Mouse (Mus musculus): ENCODE data around the gene T2. TPM values are rescaled to one million over a fixed set of nuclear protein-coding genes. Genes with fewer than 3 reads are reported as not detected.
A peak's percentile ranks its signal among the peaks of the same experiment; 100 is the strongest.

T2 gene
- polyA plus RNA-seq, 1 experiment from 2014 or later = 1.9 TPM

GRCm38 (mm10) chr17:8340407-8341359 lies 15.1 kb upstream of the T2 start:
- peaks cover 22% of the 10 kb centered on the region for H3K4me1 ChIP-seq (replicated peaks)
- peak overlapping the region; percentile 28 for H3K9ac ChIP-seq
- no peaks in the 10 kb centered on the region for H3K36me3 ChIP-seq
- under 1% methylated on average over 56 of the region's 92 CpGs for WGBS
- H3K4me3 ChIP-seq = peak overlapping the region; percentile 54
- ATAC-seq (replicated peaks; ENCODE audit: insufficient number of reproducible peaks, insufficient read depth, low FRiP score, low read depth) = peak; percentile 55
- H3K27ac ChIP-seq = no peak overlapping the region
- peak overlapping the region; percentile 92 for H3K4me2 ChIP-seq
- peaks cover 52% of the 10 kb centered on the region for H3K27me3 ChIP-seq
- no peaks in the 10 kb centered on the region for H3K9me3 ChIP-seq (replicated peaks)

GRCm38 (mm10) chr17:8341360-8341963 lies 14.3 kb upstream of the T2 start:
- Histone ChIP-seq H3K4me3 (peak overlapping the region; percentile 54), H3K4me1 (replicated peaks) (peaks cover 22% of the 10 kb centered on the region), H3K9me3 (replicated peaks) (no peaks in the 10 kb centered on the region), H3K27me3 (peaks cover 52% of the 10 kb centered on the region), H3K36me3 (no peaks in the 10 kb centered on the region), H3K9ac (peak overlapping the region; percentile 28), H3K27ac (no peak overlapping the region), H3K4me2 (peak overlapping the region; percentile 92)
- WGBS = 13% methylated on average over 46 of the region's 46 CpGs
- ATAC-seq (replicated peaks; ENCODE audit: insufficient number of reproducible peaks, insufficient read depth, low FRiP score, low read depth) = no peak; the same call in 1 of the 2 replicates

- H3K27ac ChIP-seq = no peak overlapping the region
- H3K9ac ChIP-seq = no peak overlapping the region
- WGBS = 52% methylated on average over 5 of the region's 5 CpGs
- no peaks in the 10 kb centered on the region for H3K36me3 ChIP-seq
- ATAC-seq (replicated peaks; ENCODE audit: insufficient number of reproducible peaks, insufficient read depth, low FRiP score, low read depth) = no peak
- peaks cover 52% of the 10 kb centered on the region for H3K27me3 ChIP-seq
- H3K9me3 ChIP-seq (replicated peaks) = no peaks in the 10 kb centered on the region
- no peak overlapping the region for H3K4me3 ChIP-seq
- no peak overlapping the region for H3K4me2 ChIP-seq
- peaks cover 22% of the 10 kb centered on the region for H3K4me1 ChIP-seq (replicated peaks)
Measured at GRCm38 (mm10) chr17:8342706-8343105, 13.1 kb upstream of the T2 start.

- H3K9me3 ChIP-seq (replicated peaks) = no peaks in the 10 kb centered on the region
- no peaks in the 10 kb centered on the region for H3K36me3 ChIP-seq
- H3K4me1 ChIP-seq (replicated peaks) = peaks cover 22% of the 10 kb centered on the region
- H3K4me2 ChIP-seq = no peak overlapping the region
- H3K27me3 ChIP-seq = peaks cover 49% of the 10 kb centered on the region
- no peak overlapping the region for H3K4me3 ChIP-seq
- no peak overlapping the region for H3K9ac ChIP-seq
- no peak overlapping the region for H3K27ac ChIP-seq
- WGBS = 65% methylated on average over 6 of the region's 6 CpGs
- no peak for ATAC-seq (replicated peaks; ENCODE audit: insufficient number of reproducible peaks, insufficient read depth, low FRiP score, low read depth)
Measured at GRCm38 (mm10) chr17:8343416-8343815, 12.4 kb upstream of the T2 start.

GRCm38 (mm10) chr17:8347765-8348285 lies 8.0 kb upstream of the T2 start:
- 81% methylated on average over 5 of the region's 5 CpGs for WGBS
- Histone ChIP-seq H3K36me3 (no peaks in the 10 kb centered on the region), H3K27me3 (peaks cover 11% of the 10 kb centered on the region), H3K9me3 (replicated peaks) (no peaks in the 10 kb centered on the region), H3K4me3 (no peak overlapping the region), H3K9ac (no peak overlapping the region), H3K4me2 (no peak overlapping the region), H3K4me1 (replicated peaks) (no peaks in the 10 kb centered on the region), H3K27ac (no peak overlapping the region)
- no peak for ATAC-seq (replicated peaks; ENCODE audit: insufficient number of reproducible peaks, insufficient read depth, low FRiP score, low read depth)

GRCm38 (mm10) chr17:8348941-8349340 lies 6.9 kb upstream of the T2 start:
- 78% methylated on average over 4 of the region's 4 CpGs for WGBS
- no peak for ATAC-seq (replicated peaks; ENCODE audit: insufficient number of reproducible peaks, insufficient read depth, low FRiP score, low read depth)
- H3K27me3 ChIP-seq = 0 out of 2 replicates have a peak, but pooled peaks cover 3% of the 10 kb centered on the region
- no peak overlapping the region for H3K27ac ChIP-seq
- H3K9ac ChIP-seq = no peak overlapping the region
- no peaks in the 10 kb centered on the region for H3K9me3 ChIP-seq (replicated peaks)
- H3K36me3 ChIP-seq = no peaks in the 10 kb centered on the region
- H3K4me2 ChIP-seq = no peak overlapping the region
- H3K4me3 ChIP-seq = no peak overlapping the region
- H3K4me1 ChIP-seq (replicated peaks) = no peaks in the 10 kb centered on the region

- 79% methylated on average over 7 of the region's 7 CpGs for WGBS
- no peak for ATAC-seq (replicated peaks; ENCODE audit: insufficient number of reproducible peaks, insufficient read depth, low FRiP score, low read depth)
- H3K9me3 ChIP-seq (replicated peaks) = no peaks in the 10 kb centered on the region
Measured at GRCm38 (mm10) chr17:8351088-8351487, 4.7 kb upstream of the T2 start.

GRCm38 (mm10) chr17:8357498-8357897 lies 1.7 kb downstream of the T2 start:
- Histone ChIP-seq H3K27me3 (peaks cover 10% of the 10 kb centered on the region; the same call in 1 of the 2 replicates), H3K4me3 (no peak overlapping the region), H3K9ac (no peak overlapping the region), H3K4me2 (no peak overlapping the region), H3K9me3 (replicated peaks) (no peaks in the 10 kb centered on the region), H3K36me3 (no peaks in the 10 kb centered on the region), H3K27ac (no peak overlapping the region), H3K4me1 (replicated peaks) (no peaks in the 10 kb centered on the region)
- WGBS = 79% methylated on average over 6 of the region's 6 CpGs
- no peak for ATAC-seq (replicated peaks; ENCODE audit: insufficient number of reproducible peaks, insufficient read depth, low FRiP score, low read depth)

More at GRCm38 (mm10) chr17:8351088-8351487, 4.7 kb upstream of the T2 start:
- Histone ChIP-seq H3K9ac (no peak overlapping the region), H3K27me3 (no peaks in the 10 kb centered on the region), H3K4me1 (replicated peaks) (no peaks in the 10 kb centered on the region), H3K27ac (no peak overlapping the region), H3K36me3 (no peaks in the 10 kb centered on the region), H3K4me3 (no peak overlapping the region), H3K4me2 (no peak overlapping the region)

- Histone ChIP-seq H3K36me3 (no peaks in the 10 kb centered on the region), H3K9ac (no peak overlapping the region), H3K4me2 (no peak overlapping the region), H3K27me3 (peaks cover 32% of the 10 kb centered on the region), H3K27ac (no peak overlapping the region), H3K9me3 (replicated peaks) (no peaks in the 10 kb centered on the region), H3K4me3 (no peak overlapping the region), H3K4me1 (replicated peaks) (no peaks in the 10 kb centered on the region)
- no peak for ATAC-seq (replicated peaks; ENCODE audit: insufficient number of reproducible peaks, insufficient read depth, low FRiP score, low read depth)
- WGBS = 89% methylated on average over 5 of the region's 5 CpGs
Measured at GRCm38 (mm10) chr17:8360876-8361275, 5.1 kb downstream of the T2 start.

- H3K9ac ChIP-seq = no peak overlapping the region
- no peak overlapping the region for H3K4me3 ChIP-seq
- no peak for ATAC-seq (replicated peaks; ENCODE audit: insufficient number of reproducible peaks, insufficient read depth, low FRiP score, low read depth)
- 75% methylated on average over 10 of the region's 10 CpGs for WGBS
- no peaks in the 10 kb centered on the region for H3K9me3 ChIP-seq (replicated peaks)
- no peaks in the 10 kb centered on the region for H3K4me1 ChIP-seq (replicated peaks)
- peaks cover 32% of the 10 kb centered on the region for H3K27me3 ChIP-seq
- H3K27ac ChIP-seq = no peak overlapping the region
- H3K4me2 ChIP-seq = no peak overlapping the region
- no peaks in the 10 kb centered on the region for H3K36me3 ChIP-seq
Measured at GRCm38 (mm10) chr17:8361281-8362103, 5.7 kb downstream of the T2 start.
